Mouse (Mus musculus): ENCODE results near the gene Mecom. TPM values are rescaled to one million over a fixed set of nuclear protein-coding genes. Genes with fewer than 3 reads are reported as not detected.
"Not testable (repeated sequence)": the region's sequence is repeated elsewhere in the genome, so short reads cannot be mapped to it uniquely, and the experiment has no call there.

Mecom gene
- polyA plus RNA-seq, 1 experiment: 0.47 TPM

DNA sequence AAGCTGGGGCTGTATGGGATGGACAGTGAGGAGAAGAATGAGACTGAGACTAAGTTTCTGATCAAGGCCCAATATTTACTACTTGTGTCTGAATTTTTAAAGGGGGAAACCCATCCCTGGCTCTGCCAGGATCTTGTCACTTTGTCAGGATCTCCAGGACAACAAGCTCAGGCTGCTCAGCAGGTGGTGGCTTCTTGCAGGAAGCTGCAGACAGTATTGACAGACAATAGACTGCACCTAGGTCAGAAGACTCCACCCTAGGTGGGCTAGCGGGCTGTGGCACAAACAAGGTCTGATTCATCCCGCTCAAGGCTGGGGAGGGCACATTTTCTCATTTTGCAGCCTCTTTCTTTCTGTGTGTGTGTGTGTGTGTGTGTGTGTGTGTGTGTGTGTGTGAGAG lies 25.7 kb upstream of the Mecom start:
- no peaks in the 10 kb centered on the region for H3K27me3 ChIP-seq (ENCODE audit: control insufficient read depth, insufficient read depth, low read length)
- WGBS: 63% methylated on average over 2 of the region's 2 CpGs
- no peak for DNase-seq (ENCODE audit: low read depth in 1 of 2, low spot score in 2 of 2)
- TF ChIP-seq CTCF (IDR thresholded peaks at IDR 0.05; ENCODE audit: extremely low read depth, insufficient read depth, insufficient read length, insufficient replicate concordance) (no peak), POLR2A (IDR thresholded peaks at IDR 0.05; ENCODE audit: low read depth, low read length) (no peak)
- no peaks in the 10 kb centered on the region for H3K4me1 ChIP-seq (ENCODE audit: control insufficient read depth, insufficient read depth, insufficient read length)
- H3K27ac ChIP-seq (ENCODE audit: insufficient read depth, low read length): no peak overlapping the region
- H3K4me3 ChIP-seq (ENCODE audit: extremely low read depth, insufficient read depth, insufficient read length): no peak overlapping the region
- no peaks in the 10 kb centered on the region for H3K36me3 ChIP-seq (ENCODE audit: control insufficient read depth, insufficient read depth, low read length)

DNA sequence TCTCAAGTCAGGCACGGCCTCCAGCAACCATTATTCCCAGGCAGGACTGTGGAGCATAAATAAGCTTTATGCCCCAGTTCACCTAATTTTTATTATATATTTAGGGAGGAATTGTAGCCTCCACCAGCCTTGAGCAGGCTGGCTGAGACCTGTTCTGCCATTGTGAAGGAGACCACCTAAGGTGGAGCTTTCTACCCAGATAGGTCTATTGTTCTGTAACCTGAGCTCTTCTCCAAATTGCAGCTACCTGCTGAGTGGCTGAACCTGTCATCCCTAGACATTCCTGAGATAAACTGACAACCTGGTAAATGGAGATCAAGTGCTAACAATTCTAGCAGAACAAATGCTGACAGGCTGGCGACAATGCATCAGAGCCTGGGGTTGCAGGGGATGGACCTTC lies 18.5 kb upstream of the Mecom start:
- H3K4me1 ChIP-seq (ENCODE audit: control insufficient read depth, insufficient read depth, insufficient read length); H3K4me3 ChIP-seq (ENCODE audit: extremely low read depth, insufficient read depth, insufficient read length); H3K36me3 ChIP-seq (ENCODE audit: control insufficient read depth, insufficient read depth, low read length); DNase-seq (ENCODE audit: low read depth in 1 of 2, low spot score in 2 of 2); H3K27ac ChIP-seq (ENCODE audit: insufficient read depth, low read length); H3K27me3 ChIP-seq (ENCODE audit: control insufficient read depth, insufficient read depth, low read length): not testable (repeated sequence)
- 100% methylated on average over 1 of the region's 2 CpGs for WGBS

GRCm38 (mm10) chr3:30560677-30561314 lies 13.0 kb upstream of the Mecom start:
- 32% methylated on average over 6 of the region's 6 CpGs for WGBS
- H3K27ac ChIP-seq (ENCODE audit: insufficient read depth, low read length): no peak overlapping the region
- H3K36me3 ChIP-seq (ENCODE audit: control insufficient read depth, insufficient read depth, low read length): no peaks in the 10 kb centered on the region
- no peaks in the 10 kb centered on the region for H3K27me3 ChIP-seq (ENCODE audit: control insufficient read depth, insufficient read depth, low read length)
- H3K4me3 ChIP-seq (ENCODE audit: extremely low read depth, insufficient read depth, insufficient read length): no peak overlapping the region
- DNase-seq (ENCODE audit: low read depth in 1 of 2, low spot score in 2 of 2): no peak
- no peaks in the 10 kb centered on the region for H3K4me1 ChIP-seq (ENCODE audit: control insufficient read depth, insufficient read depth, insufficient read length)
- TF ChIP-seq POLR2A (IDR thresholded peaks at IDR 0.05; ENCODE audit: low read depth, low read length) (no peak), CTCF (IDR thresholded peaks at IDR 0.05; ENCODE audit: extremely low read depth, insufficient read depth, insufficient read length, insufficient replicate concordance) (no peak)

- no peak for TF ChIP-seq POLR2A (IDR thresholded peaks at IDR 0.05; ENCODE audit: low read depth, low read length)
- no peak for TF ChIP-seq CTCF (IDR thresholded peaks at IDR 0.05; ENCODE audit: extremely low read depth, insufficient read depth, insufficient read length, insufficient replicate concordance)
- H3K27me3 ChIP-seq (ENCODE audit: control insufficient read depth, insufficient read depth, low read length): no peaks in the 10 kb centered on the region
Measured at GRCm38 (mm10) chr3:30553741-30554140, 5.9 kb upstream of the Mecom start.

DNA sequence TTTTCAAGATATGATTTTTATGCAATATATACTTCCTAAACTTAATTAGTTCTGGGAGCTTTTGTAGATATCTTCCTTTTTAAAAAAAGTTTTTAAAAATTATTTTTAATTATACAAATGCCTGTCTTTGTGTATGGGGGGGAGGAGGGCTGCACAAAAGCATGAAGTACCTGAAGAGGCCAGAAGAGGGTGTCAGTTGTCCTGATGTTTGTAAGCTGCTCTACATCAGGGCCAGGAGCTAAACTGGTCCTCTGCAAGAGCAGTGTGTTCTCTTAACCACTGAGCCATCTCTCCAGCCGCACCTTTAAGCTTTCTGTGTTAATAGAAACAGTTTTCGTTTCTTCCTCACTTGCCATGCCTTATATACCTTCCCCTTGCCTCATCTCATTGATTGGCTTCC lies 2.4 kb upstream of the Mecom start:
- no peaks in the 10 kb centered on the region for H3K36me3 ChIP-seq (ENCODE audit: control insufficient read depth, insufficient read depth, low read length)
- no peak overlapping the region for H3K4me3 ChIP-seq (ENCODE audit: extremely low read depth, insufficient read depth, insufficient read length)
- TF ChIP-seq CTCF (IDR thresholded peaks at IDR 0.05; ENCODE audit: extremely low read depth, insufficient read depth, insufficient read length, insufficient replicate concordance): no peak
- no peak for TF ChIP-seq POLR2A (IDR thresholded peaks at IDR 0.05; ENCODE audit: low read depth, low read length)
- DNase-seq (ENCODE audit: low read depth in 1 of 2, low spot score in 2 of 2): no peak
- H3K27me3 ChIP-seq (ENCODE audit: control insufficient read depth, insufficient read depth, low read length): no peaks in the 10 kb centered on the region
- H3K27ac ChIP-seq (ENCODE audit: insufficient read depth, low read length): no peak overlapping the region
- H3K4me1 ChIP-seq (ENCODE audit: control insufficient read depth, insufficient read depth, insufficient read length): no peaks in the 10 kb centered on the region
- 64% methylated on average over 2 of the region's 2 CpGs for WGBS

More at GRCm38 (mm10) chr3:30553741-30554140, 5.9 kb upstream of the Mecom start:
- Histone ChIP-seq H3K27ac (ENCODE audit: insufficient read depth, low read length) (no peak overlapping the region), H3K36me3 (ENCODE audit: control insufficient read depth, insufficient read depth, low read length) (no peaks in the 10 kb centered on the region), H3K4me1 (ENCODE audit: control insufficient read depth, insufficient read depth, insufficient read length) (no peaks in the 10 kb centered on the region), H3K4me3 (ENCODE audit: extremely low read depth, insufficient read depth, insufficient read length) (no peak overlapping the region)
- DNase-seq (ENCODE audit: low read depth in 1 of 2, low spot score in 2 of 2): no peak
- 90% methylated on average over 6 of the region's 6 CpGs for WGBS

DNA sequence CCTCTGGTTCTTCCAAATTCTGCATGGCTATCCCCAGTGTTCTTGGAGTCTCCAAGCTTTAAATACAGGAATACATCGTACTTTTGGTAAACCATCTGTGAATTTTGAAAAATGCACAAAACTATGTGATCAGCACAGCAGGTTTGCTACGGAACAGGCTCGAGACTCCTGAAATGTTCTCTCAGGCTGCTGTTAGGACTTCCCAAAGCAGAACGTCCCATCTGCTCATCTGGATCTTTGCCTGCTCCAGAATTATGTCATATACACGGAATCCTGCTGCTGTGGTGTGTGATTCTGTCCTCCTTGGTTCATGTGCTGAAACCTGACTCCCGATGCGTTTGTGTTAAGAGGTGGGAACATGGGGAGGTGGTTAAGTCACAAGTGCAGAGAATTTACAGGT lies 1.1 kb upstream of the Mecom start:
- 91% methylated on average over 7 of the region's 7 CpGs for WGBS
- Histone ChIP-seq H3K27me3 (ENCODE audit: control insufficient read depth, insufficient read depth, low read length) (no peaks in the 10 kb centered on the region), H3K4me3 (ENCODE audit: extremely low read depth, insufficient read depth, insufficient read length) (no peak overlapping the region), H3K4me1 (ENCODE audit: control insufficient read depth, insufficient read depth, insufficient read length) (no peaks in the 10 kb centered on the region), H3K36me3 (ENCODE audit: control insufficient read depth, insufficient read depth, low read length) (no peaks in the 10 kb centered on the region), H3K27ac (ENCODE audit: insufficient read depth, low read length) (no peak overlapping the region)
- DNase-seq (ENCODE audit: low read depth in 1 of 2, low spot score in 2 of 2): no peak
- TF ChIP-seq CTCF (IDR thresholded peaks at IDR 0.05; ENCODE audit: extremely low read depth, insufficient read depth, insufficient read length, insufficient replicate concordance): no peak
- no peak for TF ChIP-seq POLR2A (IDR thresholded peaks at IDR 0.05; ENCODE audit: low read depth, low read length)

DNA sequence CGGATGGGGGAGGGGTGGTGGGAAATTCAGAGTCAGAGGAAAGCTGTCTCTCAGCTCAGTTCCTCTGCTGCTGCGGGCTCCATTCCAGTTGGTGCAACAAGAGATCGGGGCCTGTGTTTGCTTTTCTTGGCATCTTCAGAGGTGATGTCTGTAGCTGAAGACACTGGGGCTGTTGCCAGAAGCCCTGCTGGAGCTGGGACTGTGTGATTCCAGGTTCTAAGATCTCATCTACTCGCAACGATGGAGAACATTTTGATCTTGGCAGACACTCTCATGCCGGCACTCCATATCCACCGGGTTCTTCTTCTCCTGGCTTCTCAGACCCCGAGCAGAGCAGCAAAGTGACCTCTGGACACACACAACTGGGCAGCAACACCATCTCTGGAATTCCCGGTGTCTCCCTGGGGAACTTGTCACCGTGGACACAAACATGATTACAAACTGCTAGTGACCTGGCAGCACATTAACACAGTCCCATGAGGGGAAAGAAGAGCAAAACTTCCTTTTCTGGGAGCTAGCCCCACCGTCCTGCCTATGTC lies 908 bp downstream of the Mecom start:
- Histone ChIP-seq H3K4me1 (ENCODE audit: control insufficient read depth, insufficient read depth, insufficient read length) (no peaks in the 10 kb centered on the region), H3K27ac (ENCODE audit: insufficient read depth, low read length) (no peak overlapping the region), H3K27me3 (ENCODE audit: control insufficient read depth, insufficient read depth, low read length) (no peaks in the 10 kb centered on the region), H3K4me3 (ENCODE audit: extremely low read depth, insufficient read depth, insufficient read length) (no peak overlapping the region), H3K36me3 (ENCODE audit: control insufficient read depth, insufficient read depth, low read length) (no peaks in the 10 kb centered on the region)
- no peak for DNase-seq (ENCODE audit: low read depth in 1 of 2, low spot score in 2 of 2)
- WGBS: 79% methylated on average over 11 of the region's 11 CpGs
- TF ChIP-seq CTCF (IDR thresholded peaks at IDR 0.05; ENCODE audit: extremely low read depth, insufficient read depth, insufficient read length, insufficient replicate concordance) (no peak), POLR2A (IDR thresholded peaks at IDR 0.05; ENCODE audit: low read depth, low read length) (no peak)
